Mouse (Mus musculus): ENCODE data around the gene Ahnak2.

- no peak for TF ChIP-seq POLR2A (IDR thresholded peaks at IDR 0.05; ENCODE audit: control insufficient read depth in 1 of 2, insufficient read depth in 1 of 2, low read depth in 1 of 2, low read length in 2 of 2, poor library complexity in 1 of 2)
- no peak for TF ChIP-seq EP300 (IDR thresholded peaks at IDR 0.05; ENCODE audit: low read depth in 1 of 2, low read length in 2 of 2)
- TF ChIP-seq TCF12 (IDR thresholded peaks at IDR 0.05; ENCODE audit: low read depth, low read length): no peak
- TF ChIP-seq GATA1 (IDR thresholded peaks at IDR 0.05; ENCODE audit: low read depth, low read length): no peak
- no peak for TF ChIP-seq CTCF (IDR thresholded peaks at IDR 0.05 in 2 of 3, conservative IDR thresholded peaks at IDR 0.05 in 1 of 3; ENCODE audit: control insufficient read depth in 1 of 3, insufficient read depth in 1 of 3, low read depth in 2 of 3, low read length in 3 of 3, poor library complexity in 1 of 3, severe bottlenecking in 1 of 3)
- TF ChIP-seq MYC (IDR thresholded peaks at IDR 0.05; ENCODE audit: low read depth, low read length): no peak
- TF ChIP-seq HCFC1 (IDR thresholded peaks at IDR 0.05; ENCODE audit: low read depth, low read length): no peak
- TF ChIP-seq CHD1 (IDR thresholded peaks at IDR 0.05; ENCODE audit: low read depth, low read length): no peak
Observed at GRCm38 (mm10) chr12:112847880-112848279, 45.4 kb upstream of the Ahnak2 start.

Measured in MEL (cell line).